In the genomic region with DNA sequence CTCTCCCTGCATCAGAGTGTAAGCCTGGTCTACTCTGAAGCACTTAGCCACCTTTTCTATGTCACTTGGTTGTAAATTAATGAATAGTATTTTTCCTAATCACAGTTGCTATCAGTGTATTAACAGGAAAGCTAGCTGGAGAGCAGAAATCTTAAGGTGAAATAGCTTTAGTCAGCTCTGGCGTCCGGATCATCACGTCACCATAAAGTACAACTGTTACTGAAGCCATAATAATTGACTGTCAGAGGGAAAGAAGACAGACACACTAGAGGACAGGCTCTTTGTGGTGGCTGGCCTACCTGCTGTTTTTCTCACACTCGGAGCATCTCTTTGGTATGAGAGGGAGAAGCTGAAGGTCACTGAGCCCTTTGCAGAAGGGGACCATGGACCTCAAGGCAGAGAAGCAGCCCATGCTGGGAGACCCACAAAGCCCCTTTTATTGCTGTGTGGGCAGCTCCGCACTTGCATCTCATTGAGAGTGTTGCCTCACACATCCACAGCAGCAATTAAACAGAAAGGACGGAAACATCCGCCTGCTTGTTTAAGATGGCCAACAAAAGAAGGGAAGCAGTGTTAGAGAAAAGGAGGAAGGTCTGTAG, we compare ENCODE assay signal across 14 mouse cellular contexts.
DNase-seq lines count a peak whose midpoint lies in the region; ATAC-seq lines count a peak whose summit lies in the region.
"Had no signal": no experiment of that assay in that cellular context is flagged by ENCODE, and none has a peak within 500 bp of the region (broad histone marks: within the 10 kb centered on the region; RNA-seq: fewer than 3 reads in every experiment).

No protein-coding gene starts in this region.

- H3K36me3 ChIP-seq in neural tube, embryonic 11.5 days (ENCODE audit: control insufficient read depth, insufficient read depth, low read length), result no peaks in the 10 kb centered on the region
- no peaks in the 10 kb centered on the region for H3K36me3 ChIP-seq in forebrain, embryonic 15.5 days
- H3K36me3 ChIP-seq in hindbrain, embryonic 16.5 days (ENCODE audit: control insufficient read depth, insufficient read depth, low read length), result no peaks in the 10 kb centered on the region
- H3K36me3 ChIP-seq in neural tube, embryonic 14.5 days (ENCODE audit: control insufficient read depth, insufficient read depth, low read length), result no peaks in the 10 kb centered on the region
- H3K36me3 ChIP-seq in intestine, embryonic 15.5 days, result no peaks in the 10 kb centered on the region
- H3K36me3 ChIP-seq: heart, embryonic 10.5 days; liver, embryonic 12.5 days had no signal

- peak overlapping the region; percentile 42; the same call in 1 of the 2 replicates for H3K27ac ChIP-seq in neural tube, embryonic 11.5 days (ENCODE audit: low read depth, low read length)
- no peak overlapping the region; the same call in 1 of the 2 replicates for H3K27ac ChIP-seq in forebrain, embryonic 15.5 days (replicated peaks)
- no peak overlapping the region for H3K27ac ChIP-seq in hindbrain, embryonic 16.5 days (ENCODE audit: low read depth, low read length)
- peak overlapping the region; percentile 30; the same call in 1 of the 2 replicates for H3K27ac ChIP-seq in neural tube, embryonic 14.5 days (ENCODE audit: low read depth, low read length)
- H3K27ac ChIP-seq in intestine, embryonic 15.5 days, result no peak overlapping the region
- H3K27ac ChIP-seq: gastrocnemius, adult 2 months; heart, embryonic 10.5 days; liver, embryonic 12.5 days had no signal

- H3K4me3 ChIP-seq in neural tube, embryonic 11.5 days (ENCODE audit: low read depth, low read length), result no peak overlapping the region
- no peak overlapping the region for H3K4me3 ChIP-seq in forebrain, embryonic 15.5 days
- no peak overlapping the region for H3K4me3 ChIP-seq in hindbrain, embryonic 16.5 days (ENCODE audit: low read length)
- H3K4me3 ChIP-seq in neural tube, embryonic 14.5 days (ENCODE audit: low read depth, low read length), result no peak overlapping the region
- H3K4me3 ChIP-seq in intestine, embryonic 15.5 days (replicated peaks), result no peak overlapping the region
- H3K4me3 ChIP-seq: gastrocnemius, adult 2 months; heart, embryonic 10.5 days; liver, embryonic 12.5 days had no signal

- no peak overlapping the region for H3K9ac ChIP-seq in neural tube, embryonic 11.5 days (ENCODE audit: low read length)
- H3K9ac ChIP-seq in forebrain, embryonic 15.5 days (replicated peaks), result no peak overlapping the region
- H3K9ac ChIP-seq in hindbrain, embryonic 16.5 days (ENCODE audit: low read depth, low read length), result no peak overlapping the region
- H3K9ac ChIP-seq in neural tube, embryonic 14.5 days (replicated peaks; ENCODE audit: low read depth, low read length), result no peak overlapping the region
- no peak overlapping the region for H3K9ac ChIP-seq in intestine, embryonic 15.5 days
- H3K9ac ChIP-seq: liver, embryonic 12.5 days had no signal

- H3K4me1 ChIP-seq in neural tube, embryonic 11.5 days (ENCODE audit: control insufficient read depth, insufficient read depth, low read length), result peaks cover 3% of the 10 kb centered on the region; the same call in 1 of the 2 replicates
- H3K4me1 ChIP-seq in forebrain, embryonic 15.5 days, result peaks cover 6% of the 10 kb centered on the region; the same call in 1 of the 2 replicates
- peaks cover 11% of the 10 kb centered on the region for H3K4me1 ChIP-seq in hindbrain, embryonic 16.5 days (ENCODE audit: control insufficient read depth, insufficient read depth, low read depth, low read length)
- H3K4me1 ChIP-seq in neural tube, embryonic 14.5 days (ENCODE audit: control insufficient read depth, insufficient read depth, low read length), result peaks cover 7% of the 10 kb centered on the region; the same call in 1 of the 2 replicates
- no peaks in the 10 kb centered on the region for H3K4me1 ChIP-seq in intestine, embryonic 15.5 days (replicated peaks)
- H3K4me1 ChIP-seq: heart, embryonic 10.5 days; liver, embryonic 12.5 days had no signal

- peak; percentile 54; the same call in 1 of the 2 replicates for ATAC-seq in neural tube, embryonic 11.5 days (ENCODE audit: insufficient read depth, low FRiP score, low TSS enrichment)
- ATAC-seq in forebrain, embryonic 15.5 days (replicated peaks), result 0 out of 2 replicates have a peak, but pooled peaks have one; percentile 38
- ATAC-seq in hindbrain, embryonic 16.5 days, result peak; percentile 82
- ATAC-seq in neural tube, embryonic 14.5 days (ENCODE audit: low read depth), result peak; percentile 56
- no peak for ATAC-seq in intestine, embryonic 15.5 days
- ATAC-seq: liver, embryonic 12.5 days had no signal

- H3K9me3 ChIP-seq in neural tube, embryonic 11.5 days (ENCODE audit: control insufficient read depth, low read length), result no peaks in the 10 kb centered on the region
- H3K9me3 ChIP-seq in forebrain, embryonic 15.5 days, result no peaks in the 10 kb centered on the region
- H3K9me3 ChIP-seq in hindbrain, embryonic 16.5 days (ENCODE audit: control insufficient read depth, low read length), result no peaks in the 10 kb centered on the region
- H3K9me3 ChIP-seq in neural tube, embryonic 14.5 days (ENCODE audit: control insufficient read depth, low read length), result no peaks in the 10 kb centered on the region
- H3K9me3 ChIP-seq in intestine, embryonic 15.5 days, result no peaks in the 10 kb centered on the region
- H3K9me3 ChIP-seq: heart, embryonic 10.5 days; liver, embryonic 12.5 days had no signal

- 31% methylated on average over 7 of the region's 7 CpGs for WGBS in neural tube, embryonic 11.5 days
- WGBS in forebrain, embryonic 15.5 days, result 9% methylated on average over 7 of the region's 7 CpGs
- 30% methylated on average over 7 of the region's 7 CpGs for WGBS in hindbrain, embryonic 16.5 days
- WGBS in neural tube, embryonic 14.5 days, result 6% methylated on average over 7 of the region's 7 CpGs
- WGBS in intestine, embryonic 15.5 days, result 59% methylated on average over 7 of the region's 7 CpGs

- H3K4me2 ChIP-seq in neural tube, embryonic 11.5 days (ENCODE audit: low read depth), result no peak overlapping the region
- H3K4me2 ChIP-seq in forebrain, embryonic 15.5 days (replicated peaks), result no peak overlapping the region
- H3K4me2 ChIP-seq in hindbrain, embryonic 16.5 days (ENCODE audit: low read length), result no peak overlapping the region
- H3K4me2 ChIP-seq in neural tube, embryonic 14.5 days (ENCODE audit: low read depth, low read length), result no peak overlapping the region
- H3K4me2 ChIP-seq in intestine, embryonic 15.5 days (replicated peaks), result no peak overlapping the region
- H3K4me2 ChIP-seq: liver, embryonic 12.5 days had no signal

- no peaks in the 10 kb centered on the region for H3K27me3 ChIP-seq in neural tube, embryonic 11.5 days (ENCODE audit: control insufficient read depth, insufficient read depth, low read length)
- H3K27me3 ChIP-seq in forebrain, embryonic 15.5 days, result no peaks in the 10 kb centered on the region
- H3K27me3 ChIP-seq in hindbrain, embryonic 16.5 days (replicated peaks; ENCODE audit: control insufficient read depth, insufficient read depth, low read length), result no peaks in the 10 kb centered on the region
- no peaks in the 10 kb centered on the region for H3K27me3 ChIP-seq in neural tube, embryonic 14.5 days (ENCODE audit: control insufficient read depth, insufficient read depth, low read length)
- no peaks in the 10 kb centered on the region for H3K27me3 ChIP-seq in intestine, embryonic 15.5 days (replicated peaks)
- H3K27me3 ChIP-seq: liver, embryonic 12.5 days had no signal

- no peak for DNase-seq in neural tube, embryonic 11.5 days (ENCODE audit: low spot score)
- no peak for DNase-seq in neural tube, embryonic 10.5 days (ENCODE audit: extremely low spot score, low spot score)
- no peak for DNase-seq in spleen, adult 12 weeks (ENCODE audit: low spot score)
- DNase-seq in spleen, postnatal 10 days (ENCODE audit: low spot score in 2 of 2), result no peak
- DNase-seq: cerebellum, adult 11-12 months; gastrocnemius, adult 2 months; kidney, adult 8-10 months; lung, postnatal 14 days had no signal

Comparison
In these comparisons a context has a peak if more than half of its experiments do, and no peak if none do; other contexts are left out.
1. H3K27ac ChIP-seq: peak in neural tube, embryonic 11.5 days (single experiment) and neural tube, embryonic 14.5 days (single experiment); none in forebrain, embryonic 15.5 days (single experiment), hindbrain, embryonic 16.5 days (single experiment) and intestine, embryonic 15.5 days (single experiment).